Mouse (Mus musculus): ENCODE results near the gene Itgb6.
A peak's percentile ranks its signal among the peaks of the same experiment; 100 is the strongest.

Itgb6 gene

DNA sequence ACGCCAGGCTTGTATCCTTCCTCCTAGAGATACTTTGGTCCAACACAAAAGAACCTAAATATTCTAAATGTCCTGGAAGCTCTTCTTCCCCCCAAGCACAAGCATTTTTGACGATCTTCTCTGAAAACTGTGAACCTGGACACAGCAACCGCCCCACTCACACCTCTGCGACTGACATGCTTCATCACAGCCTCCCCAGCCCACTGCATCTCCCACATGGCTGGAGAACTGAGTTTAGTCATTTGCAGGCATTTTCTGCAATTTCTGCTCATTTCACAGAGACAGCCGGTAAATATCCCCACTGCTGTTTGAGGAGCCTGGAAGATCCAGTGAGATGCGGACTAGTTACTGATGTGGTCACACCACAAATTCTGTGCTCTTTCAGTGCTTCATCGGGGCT is 107.7 kb downstream of the Itgb6 start:
- DNase-seq (ENCODE audit: low read depth, low spot score) = no peak

DNA sequence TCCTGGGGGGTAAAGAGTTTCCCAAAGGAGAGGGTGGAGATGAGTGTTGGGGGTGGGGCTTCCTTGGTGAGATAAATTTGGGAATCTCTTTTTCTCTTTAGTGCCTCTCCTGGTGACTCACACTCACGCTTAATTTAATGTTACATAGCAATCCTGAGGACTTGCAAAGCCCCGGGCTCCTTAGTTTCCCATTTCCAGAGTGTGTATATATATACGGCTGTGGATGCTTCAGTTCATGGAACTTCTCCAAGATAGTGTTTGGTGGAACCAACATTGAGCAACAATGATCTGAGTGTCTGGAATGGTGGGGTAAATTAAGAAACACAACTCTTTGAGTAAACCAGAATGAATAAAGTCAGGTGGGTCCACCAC is 108.6 kb downstream of the Itgb6 start:
- no peak for DNase-seq (ENCODE audit: low read depth, low spot score)

DNA sequence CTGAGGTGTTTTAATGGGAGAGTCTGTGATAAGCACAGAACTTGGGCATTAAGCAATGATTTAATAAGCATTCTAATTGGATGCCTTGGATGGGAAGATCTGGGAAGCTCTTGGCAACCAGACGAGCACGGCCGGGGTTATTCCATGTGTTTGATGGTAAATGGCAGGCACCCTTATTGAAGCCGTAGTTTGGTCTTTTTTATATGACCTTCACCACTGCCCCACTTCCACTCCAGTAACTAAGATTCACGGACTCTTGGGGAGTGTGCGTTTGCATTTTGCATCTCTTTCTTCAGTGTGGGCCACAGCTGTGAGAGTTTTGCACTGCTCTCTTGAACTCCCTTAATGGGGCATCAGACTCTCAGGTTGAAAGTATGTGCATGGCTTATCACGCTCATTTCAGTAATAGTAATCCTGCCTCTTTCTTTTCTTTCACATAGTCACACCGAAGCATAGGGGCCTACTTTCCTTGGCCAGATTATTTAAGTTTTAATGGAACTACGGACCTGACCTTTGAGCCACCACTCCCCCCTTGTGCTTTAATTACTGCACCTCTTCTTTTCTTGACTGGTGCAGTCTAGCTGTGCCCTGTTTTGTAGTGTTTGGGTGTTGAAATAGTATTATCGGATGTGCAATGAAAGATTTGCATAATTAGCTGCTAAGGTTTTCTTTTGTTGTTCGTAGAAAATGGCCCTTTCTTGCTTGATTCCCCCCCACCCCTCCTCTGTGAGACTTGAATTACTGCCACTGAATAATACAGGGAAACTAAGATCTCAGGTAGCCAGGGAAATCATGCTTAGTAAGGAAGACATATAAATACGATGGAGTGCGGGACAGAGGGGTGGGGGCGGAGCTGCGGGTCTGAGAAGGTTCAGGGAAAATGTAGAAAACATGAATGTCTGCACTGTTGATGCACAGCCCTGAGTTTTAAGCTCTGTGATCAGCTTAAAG is 109.3 kb downstream of the Itgb6 start:
- no peak for DNase-seq (ENCODE audit: low read depth, low spot score)

DNA sequence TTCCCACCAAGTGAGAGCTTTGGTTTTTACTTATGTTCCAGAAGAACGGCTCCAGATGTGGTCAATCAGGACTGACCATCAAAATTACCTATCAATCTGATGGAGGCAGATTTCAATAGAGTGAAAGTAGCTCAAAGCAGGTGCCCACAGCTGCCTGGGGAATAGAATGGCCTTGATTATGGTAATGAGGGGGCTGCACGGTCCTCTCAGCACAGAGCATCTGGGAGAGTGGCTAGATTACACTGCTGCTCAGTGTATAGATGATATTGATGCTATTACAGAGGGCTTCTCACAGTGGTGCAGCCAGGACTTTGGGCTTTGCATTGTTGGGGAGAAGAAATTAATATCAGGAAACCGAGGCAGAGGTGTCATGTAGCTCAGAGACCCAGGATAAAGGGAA is 110.8 kb downstream of the Itgb6 start:
- DNase-seq (ENCODE audit: low read depth, low spot score) = no peak

DNA sequence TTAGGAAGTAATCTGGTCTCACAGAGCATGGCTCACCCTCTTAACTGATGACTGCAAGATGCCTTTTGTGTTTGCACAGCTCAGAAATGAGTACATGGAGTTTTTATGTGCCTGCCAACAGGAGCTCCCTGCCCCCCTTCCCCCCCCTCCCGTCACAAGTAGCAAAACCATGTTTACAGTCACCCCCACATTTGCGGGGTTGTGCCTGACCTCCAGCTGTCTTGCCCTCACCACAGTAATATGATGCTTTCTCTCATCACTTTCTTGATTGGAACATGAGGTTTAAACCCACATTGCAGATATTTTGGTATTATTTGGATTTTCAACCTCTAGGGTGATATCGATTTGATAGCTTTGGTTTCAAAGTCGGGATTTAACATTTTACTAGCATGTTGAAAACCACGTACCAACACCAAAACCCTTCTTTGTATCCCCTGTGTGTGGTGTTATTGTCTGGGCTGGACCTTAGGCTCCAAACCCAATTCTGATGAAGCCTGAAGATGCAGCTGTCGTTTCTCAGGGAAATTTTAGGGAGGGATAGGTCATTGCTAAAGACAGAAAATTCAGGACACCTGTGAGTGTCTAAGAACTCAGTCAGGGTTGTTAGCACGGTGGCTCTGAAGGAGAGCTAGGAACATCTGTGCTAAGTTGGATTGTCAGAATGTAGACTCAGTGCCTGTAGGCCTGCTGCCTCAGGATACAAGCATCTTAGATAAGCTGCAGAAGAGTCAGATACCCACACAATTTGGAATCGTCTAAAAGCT is 112.8 kb downstream of the Itgb6 start:
- no peak for DNase-seq (ENCODE audit: low read depth, low spot score)

DNA sequence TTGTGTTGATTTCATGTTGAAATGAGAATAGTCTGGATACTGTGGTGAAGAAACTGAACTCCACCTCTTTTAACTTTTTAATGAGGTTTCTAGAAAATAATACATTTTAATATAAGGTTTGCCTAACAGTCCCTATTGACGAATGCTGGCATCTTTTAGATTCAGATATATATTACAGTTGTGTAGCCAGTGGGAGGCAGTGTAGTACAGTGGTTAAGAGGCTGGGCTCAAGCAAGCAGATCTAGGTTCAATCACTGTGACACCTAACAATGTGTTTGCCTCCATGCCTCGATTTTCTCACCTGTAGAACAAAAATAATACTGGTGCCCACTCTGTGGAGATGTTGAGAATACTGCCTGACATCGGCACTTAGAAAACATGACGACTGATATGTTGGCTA is 114.5 kb downstream of the Itgb6 start:
- DNase-seq (ENCODE audit: low read depth, low spot score) = peak; percentile 44

DNA sequence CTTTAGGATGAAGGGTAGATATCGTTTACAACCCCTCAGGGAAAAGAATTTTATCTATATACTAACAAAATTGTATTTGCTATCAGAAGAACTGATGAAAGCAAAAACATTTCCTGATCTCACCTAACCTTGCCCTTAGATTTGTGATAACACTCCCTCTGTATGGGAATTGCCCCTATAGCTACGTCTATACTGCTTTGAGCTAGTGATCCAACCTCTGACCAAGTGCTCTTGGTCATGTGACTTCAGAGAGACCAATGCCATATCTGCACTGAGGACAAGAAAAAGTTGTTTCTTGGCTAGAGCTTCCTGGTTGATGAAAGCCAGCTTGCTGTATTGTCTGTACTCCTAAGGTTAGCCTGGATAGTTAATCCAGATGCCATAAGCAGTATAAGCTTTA is 121.1 kb downstream of the Itgb6 start:
- DNase-seq (ENCODE audit: low read depth, low spot score) = no peak

DNA sequence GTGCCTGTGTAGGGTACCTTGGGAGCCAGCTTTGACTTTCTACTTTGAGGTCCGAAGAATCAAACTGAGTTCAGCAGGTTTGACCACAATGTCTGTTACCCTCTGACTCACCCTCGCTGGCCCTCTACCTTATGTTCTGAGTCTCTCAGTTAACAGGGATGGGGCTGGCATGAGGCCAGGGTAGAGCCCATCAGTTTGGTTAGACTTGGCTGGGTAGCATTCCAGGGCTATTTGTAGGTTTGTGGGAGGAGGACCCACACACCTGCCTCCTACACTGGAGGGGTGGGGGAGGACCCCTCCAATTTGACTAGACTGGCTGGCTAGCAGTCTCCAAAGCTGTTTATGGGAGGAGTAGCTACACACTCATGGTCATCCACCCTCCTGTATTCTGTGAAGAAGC is 121.6 kb downstream of the Itgb6 start:
- DNase-seq (ENCODE audit: low read depth, low spot score) = peak; percentile 61

DNA sequence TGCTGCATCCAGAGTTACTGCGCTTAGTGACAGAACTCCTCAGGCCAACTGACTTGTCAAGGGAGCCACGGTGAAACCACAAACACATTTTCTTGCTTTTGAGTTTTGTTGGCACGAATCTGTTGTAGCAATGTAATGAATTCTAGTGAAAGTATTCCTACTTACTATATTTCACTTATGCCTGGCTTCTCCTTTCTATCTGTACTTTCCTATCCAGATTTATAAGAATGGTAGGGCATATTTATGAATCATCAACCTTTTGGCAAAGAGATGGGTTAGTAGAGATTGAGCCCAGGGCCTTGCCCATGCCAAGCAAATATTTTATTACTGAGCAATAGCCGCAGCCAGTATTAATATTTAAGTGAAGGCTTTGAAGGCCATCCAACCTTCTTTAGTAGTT is 139.0 kb downstream of the Itgb6 start:
- peak; percentile 69 for DNase-seq (ENCODE audit: low read depth, low spot score)

DNA sequence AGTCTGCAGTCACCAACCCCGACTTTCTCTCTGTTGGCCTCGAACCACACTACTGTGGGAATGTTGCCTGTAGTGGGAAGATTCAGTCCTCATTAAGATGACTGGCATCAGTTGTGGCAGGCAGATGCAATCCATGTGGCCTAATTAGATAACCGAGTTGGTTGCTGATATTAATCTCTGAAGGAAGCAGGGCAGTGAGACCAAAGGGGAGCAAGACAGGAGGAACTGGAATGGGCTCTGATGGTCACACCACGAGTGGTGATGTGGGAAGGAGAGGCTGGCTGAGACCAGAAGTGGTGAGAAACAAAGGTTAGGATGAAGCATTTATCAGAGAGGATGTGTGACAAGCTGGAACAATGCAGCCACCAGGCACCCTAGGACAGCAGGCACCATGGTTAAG is 167.9 kb downstream of the Itgb6 start:
- no peak for DNase-seq (ENCODE audit: low read depth, low spot score)

DNA sequence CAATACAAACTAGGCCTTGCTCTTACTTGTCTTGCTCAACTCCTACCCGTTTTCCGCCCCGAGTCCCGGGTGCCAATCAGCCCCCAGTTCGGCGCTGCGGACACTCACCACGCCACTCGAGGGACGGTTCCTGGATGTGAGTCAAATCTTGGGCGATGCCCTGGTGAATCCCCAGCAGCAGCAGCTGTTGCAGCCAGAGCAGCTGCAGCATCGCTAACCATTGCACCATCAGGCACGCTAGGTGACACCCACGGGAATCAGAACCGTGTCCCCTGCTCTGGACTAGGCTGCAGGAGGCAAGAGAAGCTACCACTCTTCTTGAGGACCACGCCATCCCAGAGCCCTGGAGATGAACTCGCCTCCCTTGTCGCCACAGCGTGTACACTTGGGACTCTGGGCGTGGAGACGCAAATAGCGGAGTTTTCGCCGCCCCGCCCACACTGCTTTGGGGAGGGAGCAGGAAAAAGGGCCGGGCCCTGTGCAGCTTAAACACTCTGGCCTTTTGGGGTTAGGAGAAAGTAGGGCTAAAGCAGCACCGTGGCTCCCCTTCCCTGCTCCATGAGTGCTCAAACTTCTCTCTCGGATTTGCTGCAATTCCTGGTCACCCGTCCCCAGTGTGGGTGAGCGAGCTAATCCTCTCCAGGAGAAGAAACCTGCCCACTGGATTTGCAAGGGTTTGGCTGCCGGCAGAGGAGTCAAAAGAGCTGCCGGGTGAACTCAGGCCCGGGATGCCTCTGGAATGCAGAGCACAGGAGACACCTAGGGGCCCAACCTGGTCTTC is 169.4 kb downstream of the Itgb6 start, which contains the start of gene Pla2r1:
Pla2r1 (minus strand) TSS at position 407 of the 781 bp plus-strand sequence.
- no peak for DNase-seq (ENCODE audit: low read depth, low spot score)

DNA sequence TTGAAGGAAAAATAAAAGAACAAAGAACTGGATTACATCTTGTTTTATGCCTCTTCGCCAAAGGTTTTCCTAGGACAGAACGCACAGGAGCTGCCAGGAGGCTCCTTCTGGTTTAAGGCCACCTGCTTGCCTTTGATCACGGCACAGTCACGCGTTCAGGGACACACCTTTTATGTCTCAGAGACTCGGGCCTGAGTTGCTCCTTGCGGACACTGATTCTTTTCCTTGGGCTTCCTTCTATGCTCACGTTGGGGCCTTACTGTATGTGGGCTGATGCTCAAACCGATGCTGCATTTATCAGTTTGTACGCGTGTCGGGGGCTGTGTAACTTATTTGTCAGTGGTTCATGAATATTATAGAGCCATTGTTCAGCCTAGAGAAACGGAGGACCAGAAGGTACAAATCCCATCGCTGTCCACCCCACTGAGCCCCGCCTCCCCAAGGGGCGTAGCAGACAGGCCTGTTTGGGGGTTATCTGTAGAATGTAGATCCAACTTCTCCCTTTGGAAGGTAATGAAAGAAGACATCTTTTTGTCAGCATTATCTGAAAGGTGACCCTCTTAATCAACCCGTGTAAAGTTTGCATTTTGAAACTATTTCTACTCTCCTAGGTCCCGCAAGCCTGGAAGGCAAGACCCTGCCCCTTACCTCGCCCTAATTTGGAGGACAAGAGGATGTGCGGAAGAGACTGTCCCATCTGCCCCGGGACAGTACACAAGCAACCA is 170.1 kb downstream of the Itgb6 start:
- no peak for DNase-seq (ENCODE audit: low read depth, low spot score)

DNA sequence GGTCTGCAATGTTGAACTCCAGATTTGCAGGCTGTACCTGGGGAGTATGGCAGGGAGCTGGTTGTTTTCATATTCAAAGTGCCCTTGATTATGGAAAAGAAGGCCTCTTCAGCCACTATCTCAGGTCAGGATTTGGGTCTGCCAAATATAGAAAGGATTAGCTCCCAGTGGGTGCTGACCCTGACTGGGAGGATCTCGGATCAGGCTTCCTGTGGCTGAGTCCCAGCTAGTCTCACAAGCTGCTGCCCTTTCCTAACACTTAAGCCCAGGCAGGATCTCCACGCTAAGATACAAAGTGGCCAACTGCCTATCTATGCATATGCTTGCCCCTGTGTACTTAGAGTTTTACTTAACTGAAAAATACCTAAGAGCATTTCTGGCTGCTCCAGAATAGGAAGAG is 170.8 kb downstream of the Itgb6 start:
- DNase-seq (ENCODE audit: low read depth, low spot score) = no peak

DNA sequence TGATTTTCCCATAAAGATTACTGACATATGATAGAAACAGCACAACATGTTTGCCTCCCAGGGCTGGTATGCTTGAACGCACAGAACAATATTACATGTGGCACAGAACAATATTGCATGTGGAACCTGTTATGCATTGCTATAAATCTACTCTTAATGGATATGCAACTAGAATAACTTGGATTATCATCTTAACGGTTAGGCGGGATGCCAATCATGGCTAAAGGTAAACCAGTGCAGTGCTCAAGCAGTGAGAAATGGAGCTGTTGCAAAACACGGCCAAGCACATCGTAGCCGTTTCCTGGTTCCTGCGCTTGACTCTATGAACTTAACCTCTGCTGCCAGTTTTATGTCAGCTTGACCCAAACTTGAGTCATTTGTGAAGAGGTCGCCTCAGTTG is 171.9 kb downstream of the Itgb6 start:
- DNase-seq (ENCODE audit: low read depth, low spot score) = no peak

DNA sequence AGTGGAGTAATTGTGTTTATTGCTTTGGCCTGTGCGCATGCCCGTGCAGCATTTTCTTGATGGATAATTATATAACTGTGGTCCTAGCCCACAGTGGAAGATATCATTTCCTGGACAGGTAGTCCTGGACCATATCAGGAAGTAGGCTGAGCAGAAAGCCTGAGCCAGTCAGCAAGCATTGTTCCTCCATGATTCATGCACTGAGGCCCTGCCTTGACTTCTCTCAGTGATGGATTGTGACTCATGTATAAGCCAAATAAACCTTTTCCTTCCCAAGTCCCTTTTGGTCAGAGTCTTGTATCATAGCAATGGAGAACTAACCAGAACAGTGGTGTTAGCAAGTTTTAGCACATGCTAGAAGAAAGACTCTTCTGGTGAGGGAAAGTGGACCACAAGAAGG is 172.6 kb downstream of the Itgb6 start:
- peak; percentile 75 for DNase-seq (ENCODE audit: low read depth, low spot score)

All from 3T3-L1 (cell line).